Mouse (Mus musculus): Measurements from ENCODE around the gene Snd1.

DNA sequence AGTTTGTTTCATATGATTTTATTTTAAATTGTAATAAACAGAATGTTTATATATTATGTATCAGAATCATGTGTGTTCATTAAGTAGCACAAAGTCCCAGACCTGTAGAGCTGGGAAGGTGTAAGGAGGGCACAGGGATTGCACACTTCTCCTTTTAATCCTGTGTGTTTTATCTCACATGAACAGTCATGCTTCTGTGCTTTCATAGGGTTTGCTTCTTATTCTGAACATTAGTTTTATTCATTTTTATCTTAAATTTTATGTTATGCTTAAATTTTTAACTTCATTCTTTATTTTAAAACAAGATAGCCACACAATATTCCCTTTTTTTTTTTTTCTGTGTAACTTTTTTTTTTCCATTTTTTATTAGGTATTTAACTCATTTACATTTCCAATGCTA lies 170.3 kb downstream of the Snd1 start:
- no peak for TF ChIP-seq ZC3H11A (IDR thresholded peaks at IDR 0.05; ENCODE audit: borderline replicate concordance, low read depth, low read length)
- no peak for TF ChIP-seq MAFK (IDR thresholded peaks at IDR 0.05; ENCODE audit: insufficient read depth, low read depth, low read length)
- TF ChIP-seq ZNF384 (IDR thresholded peaks at IDR 0.05; ENCODE audit: low read depth, low read length) = no peak
- TF ChIP-seq CHD2 (IDR thresholded peaks at IDR 0.05; ENCODE audit: low read depth, low read length) = no peak
